Mouse (Mus musculus) layer of hippocampus, adult 8-10 months (tissue): ENCODE data around the gene Abhd5. TPM values are rescaled to one million over a fixed set of nuclear protein-coding genes. Genes with fewer than 3 reads are reported as not detected.

Experiments used
- DNase-seq, 2 experiments: peaks; one replicate each; pipeline ENCODE4 v3.0.0; 2022; ENCODE audit warnings: low spot score in 2 of 2
- total RNA-seq, 4 experiments: library from RNA; stranded (reverse); gene quantifications; 2 replicates each; pipeline ENCODE4 v1.2.4; 2022

Gene Abhd5
- total RNA-seq, 4 experiments from 2014 or later, result 14.9 to 19.9 (median 18.0) TPM

- no peak for DNase-seq
These were observed 5.3 kb upstream of the Abhd5 start for GRCm38 (mm10) chr9:122346059-122346458.

GRCm38 (mm10) chr9:122347882-122348281 is 3.5 kb upstream of the Abhd5 start:
- no peak for DNase-seq

- DNase-seq, result no peak
These were observed 2.1 kb upstream of the Abhd5 start for GRCm38 (mm10) chr9:122349286-122349685.

GRCm38 (mm10) chr9:122350396-122351130 is 845 bp upstream of the Abhd5 start:
- DNase-seq, result no peak

- DNase-seq, result no peak
These were observed 601 bp downstream of the Abhd5 start for GRCm38 (mm10) chr9:122352025-122352392.

GRCm38 (mm10) chr9:122352911-122353310 is 1.5 kb downstream of the Abhd5 start:
- DNase-seq, result no peak

- DNase-seq, result no peak
These were observed 2.8 kb downstream of the Abhd5 start for GRCm38 (mm10) chr9:122354240-122354639.

GRCm38 (mm10) chr9:122357073-122357472 is 5.7 kb downstream of the Abhd5 start:
- DNase-seq, result no peak

- no peak for DNase-seq
These were observed 6.2 kb downstream of the Abhd5 start for GRCm38 (mm10) chr9:122357626-122358025.

GRCm38 (mm10) chr9:122364171-122364570 is 12.8 kb downstream of the Abhd5 start:
- DNase-seq, result no peak

- no peak for DNase-seq
These were observed 18.9 kb downstream of the Abhd5 start for GRCm38 (mm10) chr9:122370292-122370794.

GRCm38 (mm10) chr9:122372506-122372905 is 21.1 kb downstream of the Abhd5 start:
- no peak for DNase-seq

- DNase-seq, result no peak
These were observed 21.6 kb downstream of the Abhd5 start for GRCm38 (mm10) chr9:122372991-122373390.

- no peak for DNase-seq
These were observed 27.6 kb downstream of the Abhd5 start for GRCm38 (mm10) chr9:122378986-122379385.

- no peak for DNase-seq
These were observed 29.6 kb downstream of the Abhd5 start for GRCm38 (mm10) chr9:122380959-122381358.

- DNase-seq, result no peak
These were observed 30.6 kb downstream of the Abhd5 start for GRCm38 (mm10) chr9:122382006-122382405.

- no peak for DNase-seq
These were observed 34.6 kb downstream of the Abhd5 start for GRCm38 (mm10) chr9:122386015-122386414.

GRCm38 (mm10) chr9:122389287-122389920 is 38.0 kb downstream of the Abhd5 start:
- DNase-seq, result no peak

- no peak for DNase-seq
These were observed 44.4 kb downstream of the Abhd5 start for GRCm38 (mm10) chr9:122395816-122396215.

- DNase-seq, result no peak
These were observed 45.7 kb downstream of the Abhd5 start for GRCm38 (mm10) chr9:122397156-122397555.

- DNase-seq, result no peak
These were observed 47.3 kb downstream of the Abhd5 start for GRCm38 (mm10) chr9:122398746-122399145.

GRCm38 (mm10) chr9:122401239-122401638 is 49.8 kb downstream of the Abhd5 start:
- DNase-seq, result no peak
